Mouse (Mus musculus): ENCODE measurements at regions not wholly inside any gene's neighbourhood (a gene's known extent, or its start where the extent isn't known, plus 50 kb on each side); places are given as distances from the start of the nearest gene placed in this dataset.
A peak's percentile ranks its signal among the peaks of the same experiment; 100 is the strongest.

- DNase-seq = peak; percentile 48
These were observed 57.8 kb upstream of the Ddit4l start for GRCm38 (mm10) chr3:137563541-137564080.

GRCm38 (mm10) chr3:137564282-137564681 is 57.1 kb upstream of the Ddit4l start:
- DNase-seq = peak; percentile 68

DNA sequence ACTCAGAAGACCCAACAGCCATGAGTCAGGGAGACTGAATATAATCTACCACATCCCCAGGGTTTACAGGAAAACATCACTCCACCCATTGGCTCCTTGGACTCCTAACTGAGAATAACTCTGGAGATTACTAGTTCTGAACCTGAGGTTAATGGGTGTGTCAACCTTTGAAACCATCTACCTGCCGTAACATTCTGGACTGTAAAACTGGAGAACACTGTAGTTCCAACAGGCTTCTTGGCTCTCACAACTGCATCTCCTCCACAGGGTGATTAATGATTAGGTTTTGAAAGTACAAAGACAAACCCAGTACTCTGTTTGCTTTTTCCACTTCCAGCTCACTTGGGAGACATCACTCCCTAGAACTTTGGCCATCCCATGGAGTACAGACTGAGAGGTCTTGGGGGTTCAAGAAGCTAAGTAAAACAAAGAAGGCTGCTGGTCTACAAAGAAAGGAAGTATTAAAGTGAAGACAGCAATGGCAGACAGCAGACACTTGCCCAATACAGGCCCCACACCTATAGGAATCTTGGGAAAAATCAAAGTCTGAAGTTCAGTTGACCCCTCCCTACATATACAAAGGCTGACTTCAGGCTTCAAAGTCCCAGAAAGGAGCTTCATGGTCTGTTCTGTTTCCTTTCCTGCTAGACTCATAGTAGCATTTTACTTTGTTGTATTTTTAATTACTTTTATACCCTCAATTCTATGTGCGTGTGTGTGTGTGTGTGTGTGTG is 52.7 kb upstream of the Ddit4l start:
- DNase-seq = no peak
